Mouse (Mus musculus) forebrain, embryonic 10.5 days (tissue): ENCODE measurements around the gene Tulp2. TPM values are rescaled to one million over a fixed set of nuclear protein-coding genes. Genes with fewer than 3 reads are reported as not detected.
A peak's percentile ranks its signal among the peaks of the same experiment; 100 is the strongest.
"Not testable (repeated sequence)": the region's sequence is repeated elsewhere in the genome, so short reads cannot be mapped to it uniquely, and the experiment has no call there.

Experiments
- DNase-seq: peaks from one replicate; pipeline ENCODE4 v3.0.0-alpha.2; 2017; ENCODE audit warnings: low spot score; ENCODE audit errors: extremely low spot score
- H3K27ac ChIP-seq: fragments of 300-500 bp; sonication (generic); 2 replicates; pipeline ENCODE4 v1.5.1; 2016; ENCODE audit warnings: mild to moderate bottlenecking
- H3K27me3 ChIP-seq: fragments of 300-500 bp; sonication (generic); 2 replicates; pipeline ENCODE4 v1.6.1; 2016; ENCODE audit warnings: mild to moderate bottlenecking; ENCODE audit not compliant: poor library complexity, severe bottlenecking
- H3K36me3 ChIP-seq: fragments of 300-500 bp; sonication (generic); replicated peaks from 2 replicates; pipeline ENCODE4 v1.6.1; 2016; ENCODE audit warnings: mild to moderate bottlenecking, moderate library complexity
- H3K4me1 ChIP-seq: fragments of 300-500 bp; sonication (generic); 2 replicates; pipeline ENCODE4 v1.6.1; 2016
- H3K4me3 ChIP-seq: fragments of 300-500 bp; sonication (generic); 2 replicates; pipeline ENCODE4 v1.5.1; 2016; ENCODE audit warnings: mild to moderate bottlenecking, moderate library complexity
- H3K9me3 ChIP-seq: fragments of 300-500 bp; sonication (generic); 2 replicates; pipeline ENCODE4 v1.6.1; 2016; ENCODE audit warnings: mild to moderate bottlenecking, moderate library complexity
- WGBS: fragments of 180-500 bp; shearing (Covaris S2); methylation state at CpG from one replicate; pipeline ENCODE4 v1.1.7; 2016; 5-methylcytosine and 5-hydroxymethylcytosine counted together
- polyA plus RNA-seq: library from polyadenylated mRNA; unstranded; fragments of >200 nt; fragmentation: Nextera tagmentation; extraction: Ambion mirVana; gene quantifications from 2 replicates; pipeline ENCODE4 v1.2.1, GENCODE M21; 2016

The Tulp2 gene
- polyA plus RNA-seq, 1 experiment from 2014 or later, result 0.12 TPM

DNA sequence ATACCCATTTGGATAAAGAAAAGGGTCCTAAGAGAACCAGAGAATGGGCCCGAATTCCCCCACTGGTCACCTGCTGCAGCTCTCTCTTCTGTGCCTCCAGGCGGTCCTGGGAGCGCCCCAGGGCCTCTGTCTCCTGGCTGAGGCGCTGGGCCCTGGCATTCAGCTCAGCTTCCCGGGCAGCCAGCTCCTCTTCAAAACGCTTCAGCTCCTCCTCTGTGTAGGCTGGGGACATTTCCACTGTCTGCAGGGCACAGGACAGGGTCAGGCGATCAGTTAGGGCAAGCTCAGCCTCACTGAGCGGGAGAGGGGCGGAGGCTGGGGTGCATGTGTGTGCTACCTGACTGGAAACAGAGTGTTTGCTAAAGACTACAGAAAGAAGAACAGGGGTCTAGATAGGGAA lies 12.9 kb downstream of the Tulp2 start:
- peaks cover 18% of the 10 kb centered on the region for H3K4me1 ChIP-seq
- 83% methylated on average over 9 of the region's 9 CpGs for WGBS
- peaks cover 76% of the 10 kb centered on the region for H3K36me3 ChIP-seq
- no peak overlapping the region for H3K4me3 ChIP-seq
- no peak overlapping the region for H3K27ac ChIP-seq
- H3K27me3 ChIP-seq, result peaks cover 4% of the 10 kb centered on the region; the same call in 1 of the 2 replicates
- H3K9me3 ChIP-seq, result no peaks in the 10 kb centered on the region
- DNase-seq, result no peak

GRCm38 (mm10) chr7:45498427-45498826 lies 16.8 kb downstream of the Tulp2 start:
- 94% methylated on average over 6 of the region's 6 CpGs for WGBS
- no peak overlapping the region for H3K4me3 ChIP-seq

GRCm38 (mm10) chr7:45507583-45507982 lies 25.9 kb downstream of the Tulp2 start:
- DNase-seq, result no peak
- H3K27ac ChIP-seq, result no peak overlapping the region
- H3K4me1 ChIP-seq, result peaks cover 19% of the 10 kb centered on the region
- H3K36me3 ChIP-seq, result peaks cover 40% of the 10 kb centered on the region
- no peaks in the 10 kb centered on the region for H3K9me3 ChIP-seq
- no peaks in the 10 kb centered on the region for H3K27me3 ChIP-seq
- H3K4me3 ChIP-seq, result no peak overlapping the region
- WGBS, result 88% methylated on average over 6 of the region's 6 CpGs

More at GRCm38 (mm10) chr7:45498427-45498826, 16.8 kb downstream of the Tulp2 start:
- Histone ChIP-seq H3K4me1 (no peaks in the 10 kb centered on the region), H3K27ac (no peak overlapping the region), H3K9me3 (no peaks in the 10 kb centered on the region), H3K36me3 (peaks cover 96% of the 10 kb centered on the region), H3K27me3 (no peaks in the 10 kb centered on the region)
- no peak for DNase-seq

DNA sequence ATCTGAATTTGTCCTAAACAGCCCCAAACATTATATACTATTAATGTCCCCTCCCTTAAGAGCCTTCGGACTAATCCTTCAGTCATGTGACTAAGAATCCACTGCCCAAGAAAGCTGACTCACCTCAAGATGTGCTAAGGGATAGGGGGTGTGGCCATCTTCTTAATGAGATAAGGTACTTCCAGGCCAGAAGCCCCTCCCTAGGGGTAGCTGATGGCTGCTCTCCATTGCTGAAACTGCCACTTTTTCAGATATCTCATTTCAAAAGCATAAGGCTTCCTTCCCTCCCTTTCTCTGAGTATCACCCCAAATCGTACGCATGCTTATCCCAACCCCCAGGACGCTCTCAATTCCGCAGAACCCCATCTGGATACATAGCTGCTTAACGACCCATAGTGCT lies 26.9 kb downstream of the Tulp2 start:
- H3K27me3 ChIP-seq, result no peaks in the 10 kb centered on the region
- peaks cover 19% of the 10 kb centered on the region for H3K4me1 ChIP-seq
- DNase-seq, result no peak
- H3K36me3 ChIP-seq, result peaks cover 33% of the 10 kb centered on the region
- H3K9me3 ChIP-seq, result no peaks in the 10 kb centered on the region
- peak overlapping the region; percentile 82; the same call in 1 of the 2 replicates for H3K4me3 ChIP-seq
- WGBS, result 93% methylated on average over 6 of the region's 6 CpGs
- H3K27ac ChIP-seq, result no peak overlapping the region

- peak overlapping the region; percentile 93 for H3K27ac ChIP-seq
- 44% methylated on average over 19 of the region's 19 CpGs for WGBS
- peaks cover 33% of the 10 kb centered on the region for H3K36me3 ChIP-seq
- H3K27me3 ChIP-seq, result no peaks in the 10 kb centered on the region
- H3K4me3 ChIP-seq, result peak overlapping the region; percentile 82
- H3K9me3 ChIP-seq, result no peaks in the 10 kb centered on the region
- DNase-seq, result no peak
- peaks cover 19% of the 10 kb centered on the region for H3K4me1 ChIP-seq
Measured at GRCm38 (mm10) chr7:45509181-45509882, 27.7 kb downstream of the Tulp2 start.

- Histone ChIP-seq H3K4me3 (peak within 1 kb of the TSS; percentile 82), H3K36me3 (peaks cover 25% of the 10 kb centered on the region), H3K27ac (peak within 1 kb of the TSS; percentile 93), H3K9me3 (no peaks in the 10 kb centered on the region), H3K27me3 (no peaks in the 10 kb centered on the region), H3K4me1 (peaks cover 22% of the 10 kb centered on the region)
- under 1% methylated on average over 44 of the region's 44 CpGs for WGBS
- peak; percentile 89 for DNase-seq
Measured at GRCm38 (mm10) chr7:45509912-45510787, 28.5 kb downstream of the Tulp2 start, which contains the start of gene Nucb1. Gene Nucb1 (minus strand): TSS chr7:45510406.

DNA sequence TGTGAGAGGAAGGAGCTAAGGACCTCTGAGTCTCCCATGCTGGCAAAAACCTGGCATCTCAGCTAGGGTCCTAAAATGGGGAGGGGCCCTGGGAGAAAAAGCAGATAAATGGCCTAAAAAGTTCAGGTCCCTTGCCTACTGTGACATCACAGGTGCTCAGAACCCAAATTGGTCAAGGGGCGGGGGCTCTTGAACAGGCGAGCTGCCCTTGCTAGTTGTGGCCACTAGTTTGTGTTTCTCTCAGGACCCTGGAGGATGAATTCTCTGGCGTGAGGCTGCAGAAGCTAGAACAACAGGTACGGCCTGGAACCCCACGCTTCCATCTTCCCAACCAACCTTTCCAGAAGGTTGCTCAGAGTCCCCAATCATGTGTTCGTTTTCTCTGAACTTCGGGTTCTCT lies 32.7 kb downstream of the Tulp2 start:
- no peaks in the 10 kb centered on the region for H3K9me3 ChIP-seq
- H3K27me3 ChIP-seq, result no peaks in the 10 kb centered on the region
- no peak for DNase-seq
- no peak overlapping the region for H3K4me3 ChIP-seq
- WGBS, result 86% methylated on average over 7 of the region's 7 CpGs
- no peaks in the 10 kb centered on the region for H3K36me3 ChIP-seq
- no peak overlapping the region for H3K27ac ChIP-seq
- peaks cover 22% of the 10 kb centered on the region for H3K4me1 ChIP-seq

DNA sequence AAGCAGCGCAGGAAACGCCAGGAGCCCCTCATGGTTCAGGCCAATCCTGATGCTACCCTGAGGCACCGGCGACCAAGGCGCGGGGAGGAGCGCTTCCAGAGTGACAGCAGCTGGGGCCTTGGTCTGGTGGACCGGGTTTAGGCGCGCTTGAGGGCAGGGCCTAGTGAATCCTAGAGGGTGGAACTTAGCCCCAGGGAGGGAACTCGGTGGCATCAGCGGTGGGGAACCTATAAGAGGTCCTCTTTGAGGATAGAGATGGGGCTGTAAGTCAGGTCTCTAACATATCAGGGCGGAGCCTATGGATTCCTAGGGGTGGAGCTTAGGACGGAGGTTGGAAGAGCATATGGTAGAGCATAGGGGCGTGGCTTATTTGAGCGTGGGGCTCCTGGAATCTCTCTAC lies 33.8 kb downstream of the Tulp2 start:
- H3K4me3 ChIP-seq, result peak overlapping the region; percentile 16
- 24% methylated on average over 16 of the region's 16 CpGs for WGBS
- no peaks in the 10 kb centered on the region for H3K27me3 ChIP-seq
- H3K36me3 ChIP-seq, result no peaks in the 10 kb centered on the region
- H3K27ac ChIP-seq, result peak overlapping the region; percentile 65; the same call in 1 of the 2 replicates
- DNase-seq, result no peak
- no peaks in the 10 kb centered on the region for H3K9me3 ChIP-seq
- H3K4me1 ChIP-seq, result peaks cover 17% of the 10 kb centered on the region

- H3K4me3 ChIP-seq, H3K27ac ChIP-seq, H3K36me3 ChIP-seq, DNase-seq, H3K27me3 ChIP-seq, H3K9me3 ChIP-seq: not testable (repeated sequence)
- 67% methylated on average over 5 of the region's 5 CpGs for WGBS
- peaks cover 23% of the 10 kb centered on the region for H3K4me1 ChIP-seq
Measured at GRCm38 (mm10) chr7:45516846-45517245, 35.2 kb downstream of the Tulp2 start.

- peaks cover 9% of the 10 kb centered on the region for H3K36me3 ChIP-seq
- 94% methylated on average over 16 of the region's 16 CpGs for WGBS
- no peak overlapping the region for H3K4me3 ChIP-seq
- no peaks in the 10 kb centered on the region for H3K27me3 ChIP-seq
- no peak for DNase-seq
- peaks cover 39% of the 10 kb centered on the region for H3K4me1 ChIP-seq
- H3K27ac ChIP-seq, result no peak overlapping the region
- H3K9me3 ChIP-seq, result no peaks in the 10 kb centered on the region
Measured at GRCm38 (mm10) chr7:45518618-45519017, 36.9 kb downstream of the Tulp2 start.

- Histone ChIP-seq H3K27ac (no peak overlapping the region), H3K27me3 (no peaks in the 10 kb centered on the region), H3K9me3 (no peaks in the 10 kb centered on the region), H3K4me1 (peaks cover 45% of the 10 kb centered on the region), H3K36me3 (peaks cover 16% of the 10 kb centered on the region), H3K4me3 (no peak overlapping the region)
- DNase-seq, result no peak
- 80% methylated on average over 8 of the region's 8 CpGs for WGBS
Measured at GRCm38 (mm10) chr7:45519345-45520120, 37.9 kb downstream of the Tulp2 start.

DNA sequence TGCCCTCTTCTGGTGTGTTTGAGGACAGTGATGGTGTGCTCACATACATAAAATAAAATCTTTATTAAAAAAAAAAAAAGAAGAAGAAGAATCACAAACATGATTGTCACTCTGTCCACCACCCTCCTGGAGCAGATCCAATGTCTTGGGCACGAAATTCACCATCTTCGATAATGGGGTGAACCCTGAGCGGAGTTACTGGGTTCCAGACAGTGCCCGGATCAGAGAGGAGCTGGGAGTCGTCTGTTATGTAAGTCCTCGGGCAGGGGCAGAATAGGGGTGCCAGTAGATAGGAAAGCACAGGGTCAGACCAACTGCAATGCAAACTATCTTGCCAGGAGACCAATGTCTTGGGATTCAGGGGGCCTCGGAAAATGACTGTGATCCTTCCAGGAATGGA lies 38.9 kb downstream of the Tulp2 start:
- H3K36me3 ChIP-seq, result peaks cover 20% of the 10 kb centered on the region
- WGBS, result 96% methylated on average over 7 of the region's 7 CpGs
- no peaks in the 10 kb centered on the region for H3K9me3 ChIP-seq
- H3K4me3 ChIP-seq, result no peak overlapping the region
- no peaks in the 10 kb centered on the region for H3K27me3 ChIP-seq
- no peak for DNase-seq
- H3K4me1 ChIP-seq, result peaks cover 49% of the 10 kb centered on the region
- H3K27ac ChIP-seq, result no peak overlapping the region
